Mouse (Mus musculus) liver, embryonic 16.5 days (tissue): ENCODE results near the gene Proser3. TPM values are rescaled to one million over a fixed set of nuclear protein-coding genes. Genes with fewer than 3 reads are reported as not detected.

ENCODE experiments used
- ATAC-seq: fragments of 200-750 bp; cut with Nextera tagmentation; 2 replicates; pipeline ENCODE4 v1.8.0; 2017; ENCODE audit warnings: low read depth, mild to moderate bottlenecking, moderate number of reproducible peaks, moderate library complexity
- H3K27ac ChIP-seq: fragments of 300-500 bp; sonication (generic); 2 replicates; pipeline ENCODE4 v1.5.1; 2014; ENCODE audit warnings: mild to moderate bottlenecking, low read length
- H3K27me3 ChIP-seq: fragments of 300-500 bp; sonication (generic); 2 replicates; pipeline ENCODE4 v1.6.1; 2014; ENCODE audit warnings: low read depth, low read length, mixed read lengths; ENCODE audit not compliant: control insufficient read depth, insufficient read depth
- H3K36me3 ChIP-seq: fragments of 300-500 bp; sonication (generic); 2 replicates; pipeline ENCODE4 v1.6.1; 2014; ENCODE audit warnings: mild to moderate bottlenecking; ENCODE audit not compliant: control insufficient read depth, insufficient read depth
- H3K4me1 ChIP-seq: fragments of 300-500 bp; sonication (generic); 2 replicates; pipeline ENCODE4 v1.6.1; 2014; ENCODE audit warnings: low read depth, low read length, mixed read lengths; ENCODE audit not compliant: control insufficient read depth
- H3K4me2 ChIP-seq: fragments of 300-500 bp; sonication (generic); 2 replicates; pipeline ENCODE4 v1.6.1; 2014; ENCODE audit warnings: low read depth, low read length, mixed read lengths
- H3K4me3 ChIP-seq: fragments of 300-500 bp; sonication (generic); 2 replicates; pipeline ENCODE4 v1.5.1; 2014; ENCODE audit warnings: low read depth, mild to moderate bottlenecking, low read length
- H3K9ac ChIP-seq: fragments of 300-500 bp; sonication (generic); 2 replicates; pipeline ENCODE4 v1.6.1; 2014; ENCODE audit warnings: low read depth, low read length
- H3K9me3 ChIP-seq: fragments of 300-500 bp; sonication (generic); replicated peaks from 2 replicates; pipeline ENCODE4 v1.6.1; 2016; ENCODE audit warnings: low read length; ENCODE audit not compliant: control insufficient read depth
- WGBS: fragments of 180-500 bp; shearing (Covaris S2); extraction: QIAGEN DNeasy Blood & Tissue Kit; methylation state at CpG from one replicate; pipeline ENCODE4 v1.1.7; 2014; ENCODE audit not compliant: insufficient replicate concordance; 5-methylcytosine and 5-hydroxymethylcytosine counted together
- polyA plus RNA-seq: library from polyadenylated mRNA; unstranded; fragments of >200 nt; fragmentation: Nextera tagmentation; extraction: Ambion mirVana; gene quantifications from 2 replicates; pipeline ENCODE4 v1.2.1, GENCODE M21; 2015

Gene Proser3
- polyA plus RNA-seq, 1 experiment from 2014 or later: 3.0 TPM

DNA sequence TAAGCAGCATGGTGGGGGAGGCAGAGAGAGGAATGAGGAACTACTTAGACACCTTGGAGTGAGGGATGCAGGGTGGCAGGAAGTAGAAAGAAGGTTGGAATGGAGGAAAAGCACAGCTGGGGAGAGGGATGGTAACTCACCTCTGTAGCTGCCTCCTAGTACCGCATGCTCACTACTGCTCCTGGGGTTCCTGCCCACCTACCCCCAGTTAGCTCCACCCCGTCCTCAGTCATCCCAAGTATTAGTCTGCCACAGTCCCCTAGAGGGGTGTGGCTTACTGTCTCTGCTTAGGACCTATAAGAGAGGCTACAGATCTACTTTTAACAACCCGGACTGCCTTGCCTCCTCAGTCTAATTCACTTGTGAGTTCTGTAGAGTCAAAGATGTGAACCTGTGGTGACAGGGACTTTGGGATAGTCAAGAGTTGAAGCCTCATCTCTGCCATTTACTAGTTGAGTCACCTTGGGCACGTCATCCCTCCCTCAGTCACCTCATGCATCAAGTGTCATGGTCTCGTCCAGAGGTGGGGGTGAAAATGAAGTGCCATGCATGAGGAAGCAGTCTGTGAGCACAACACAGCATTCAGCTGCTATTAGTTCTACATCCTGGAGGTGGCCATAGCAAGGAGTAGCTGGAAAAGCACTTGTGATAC lies 40.8 kb upstream of the Proser3 start:
- Histone ChIP-seq H3K9me3 (no peaks in the 10 kb centered on the region), H3K4me2 (no peak overlapping the region), H3K4me1 (peaks cover 10% of the 10 kb centered on the region), H3K36me3 (no peaks in the 10 kb centered on the region), H3K9ac (no peak overlapping the region), H3K27me3 (no peaks in the 10 kb centered on the region), H3K4me3 (no peak overlapping the region), H3K27ac (no peak overlapping the region)
- ATAC-seq: no peak
- WGBS: 42% methylated on average over 5 of the region's 5 CpGs

DNA sequence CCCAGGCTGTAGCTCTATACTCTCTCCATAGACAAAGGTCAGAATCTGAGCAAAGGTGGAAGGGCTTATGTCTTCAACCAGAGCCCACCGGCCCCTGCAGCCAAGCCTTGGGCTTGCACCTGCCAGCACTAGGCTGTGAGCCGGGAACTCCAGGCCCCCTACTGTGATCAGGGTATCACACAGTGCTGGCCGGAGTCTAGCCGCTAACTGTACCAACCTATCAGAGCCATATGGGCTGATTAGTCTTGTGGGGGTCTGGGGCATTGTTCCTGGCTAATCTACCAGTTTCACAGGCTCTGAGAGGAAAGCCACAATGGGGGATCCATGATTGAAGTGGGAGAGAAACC lies 39.5 kb upstream of the Proser3 start:
- no peak overlapping the region for H3K9ac ChIP-seq
- H3K27ac ChIP-seq: no peak overlapping the region
- WGBS: 79% methylated on average over 4 of the region's 4 CpGs
- no peaks in the 10 kb centered on the region for H3K9me3 ChIP-seq
- H3K36me3 ChIP-seq: peaks cover 1% of the 10 kb centered on the region
- no peak overlapping the region for H3K4me3 ChIP-seq
- no peak for ATAC-seq
- no peaks in the 10 kb centered on the region for H3K27me3 ChIP-seq
- H3K4me1 ChIP-seq: peaks cover 23% of the 10 kb centered on the region
- H3K4me2 ChIP-seq: no peak overlapping the region

DNA sequence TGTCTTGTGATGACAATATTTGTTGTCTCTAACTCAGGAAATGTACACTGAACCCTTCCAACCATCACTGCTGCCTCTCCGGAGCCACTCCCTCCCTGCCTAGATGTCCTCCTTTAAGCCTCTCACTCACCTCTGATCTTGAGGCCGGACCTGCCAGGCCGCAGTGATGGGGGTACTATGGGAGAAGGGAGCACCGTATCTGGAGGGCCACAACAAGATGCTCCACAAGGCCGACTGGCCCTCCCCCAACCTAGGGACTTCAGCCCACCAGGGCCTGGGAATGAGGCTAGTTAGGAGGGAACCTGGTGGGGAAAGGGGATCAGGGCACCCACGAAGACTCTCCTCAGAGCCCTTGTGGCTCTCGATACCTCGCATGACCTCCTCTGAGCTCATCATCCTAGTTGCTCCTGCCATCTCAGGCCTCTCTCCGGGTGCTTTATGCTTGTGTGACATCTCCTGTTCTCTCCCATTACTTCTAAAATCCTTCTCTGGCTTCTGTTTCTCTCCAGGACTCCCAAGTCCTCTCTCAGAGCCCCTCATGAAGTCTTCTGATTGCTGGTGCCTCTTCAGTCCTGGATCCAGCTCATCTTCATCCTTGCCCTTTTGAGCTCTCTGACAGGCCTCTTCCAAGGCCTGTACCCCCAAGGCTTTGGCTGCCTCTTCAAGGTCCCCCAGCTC lies 39.0 kb upstream of the Proser3 start:
- peaks cover 6% of the 10 kb centered on the region for H3K36me3 ChIP-seq
- H3K4me2 ChIP-seq: no peak overlapping the region
- WGBS: 70% methylated on average over 9 of the region's 9 CpGs
- no peak for ATAC-seq
- H3K27ac ChIP-seq: no peak overlapping the region
- H3K4me3 ChIP-seq: no peak overlapping the region
- no peak overlapping the region for H3K9ac ChIP-seq
- H3K4me1 ChIP-seq: peaks cover 24% of the 10 kb centered on the region
- no peaks in the 10 kb centered on the region for H3K27me3 ChIP-seq
- no peaks in the 10 kb centered on the region for H3K9me3 ChIP-seq

DNA sequence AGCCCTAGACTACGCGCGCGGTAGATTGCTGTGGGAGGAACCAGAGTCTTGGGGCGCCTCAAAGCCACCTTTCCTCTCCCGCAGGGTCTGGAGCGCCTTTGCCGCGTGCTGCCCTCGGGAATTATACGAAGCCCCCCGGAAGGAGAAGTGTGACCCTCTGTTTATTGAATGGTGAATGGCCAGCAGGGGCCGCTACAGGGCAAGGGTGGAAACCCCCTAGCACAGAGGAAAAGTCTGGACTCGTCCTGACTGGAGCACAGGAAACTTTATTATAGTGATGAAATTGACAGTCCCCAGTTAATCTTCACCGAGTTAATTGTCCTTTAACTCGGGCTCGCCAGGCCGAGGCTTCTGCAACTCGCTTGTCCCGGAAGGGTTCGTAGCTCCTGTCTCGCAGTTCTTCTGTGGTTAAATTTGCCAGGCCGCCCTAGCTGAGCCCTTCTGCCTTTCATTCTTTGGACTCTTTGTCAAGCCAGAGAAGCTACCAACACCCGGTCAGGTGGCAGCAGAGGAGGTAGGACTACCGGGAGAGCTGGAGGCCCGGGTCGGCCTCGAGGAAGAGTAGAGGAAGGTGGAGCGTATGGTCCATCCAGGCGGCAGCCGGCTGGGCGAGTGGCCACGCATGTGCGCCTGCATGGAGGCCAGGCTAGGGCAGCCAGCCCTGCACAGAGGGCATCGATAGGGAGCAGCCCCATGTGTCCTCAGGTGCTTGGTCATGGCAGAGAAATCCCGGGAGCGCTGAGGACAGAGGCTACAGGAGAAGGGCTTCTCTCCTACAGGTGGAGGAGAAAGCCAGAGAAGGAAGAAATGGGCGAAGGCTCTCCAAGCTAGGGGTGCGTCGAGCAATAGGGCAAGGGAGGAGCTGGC lies 37.6 kb upstream of the Proser3 start:
- peak overlapping the region; percentile 99 for H3K9ac ChIP-seq
- H3K9me3 ChIP-seq: no peaks in the 10 kb centered on the region
- peak overlapping the region; percentile 93 for H3K4me2 ChIP-seq
- no peaks in the 10 kb centered on the region for H3K27me3 ChIP-seq
- H3K36me3 ChIP-seq: peaks cover 20% of the 10 kb centered on the region
- peak; percentile 33 for ATAC-seq
- peak overlapping the region; percentile 87 for H3K27ac ChIP-seq
- peaks cover 24% of the 10 kb centered on the region for H3K4me1 ChIP-seq
- peak overlapping the region; percentile 95 for H3K4me3 ChIP-seq
- WGBS: 29% methylated on average over 40 of the region's 40 CpGs

DNA sequence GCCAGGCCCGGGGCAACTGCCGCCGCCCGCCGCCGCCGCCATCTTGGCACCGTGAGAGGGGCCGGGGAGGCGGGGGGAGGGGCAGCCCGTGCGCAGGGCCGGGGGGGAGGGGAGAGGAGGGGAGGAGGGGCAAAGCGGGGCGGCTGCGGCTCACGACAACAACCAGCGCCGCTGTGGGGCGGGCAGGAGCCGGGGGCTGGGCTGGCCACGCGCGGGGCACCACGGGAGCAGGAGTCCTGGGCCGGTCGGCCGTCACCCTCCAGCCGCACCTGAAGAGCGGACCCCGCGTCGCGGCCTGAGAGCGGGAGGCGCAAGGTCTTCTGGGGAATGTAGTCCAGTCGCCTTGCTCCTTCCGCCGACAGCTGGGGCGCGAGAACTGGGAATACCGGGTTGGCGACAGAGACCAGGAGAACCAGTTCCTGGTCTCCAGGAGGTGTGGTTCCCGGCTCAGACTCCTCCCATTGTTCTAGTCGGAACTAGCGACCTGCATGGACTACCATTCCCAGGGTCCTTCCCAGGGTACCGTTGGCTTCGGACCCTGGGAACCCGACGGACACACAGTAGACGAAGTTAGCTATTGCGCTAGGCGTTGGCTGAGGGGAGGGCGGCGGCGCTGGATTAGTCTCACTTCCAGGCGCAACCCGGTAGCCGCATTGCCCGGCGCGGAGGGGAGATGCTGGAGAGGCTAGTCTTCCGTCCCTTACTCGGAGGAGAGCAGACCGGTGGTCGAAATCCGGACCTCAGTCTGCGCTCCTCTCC lies 36.8 kb upstream of the Proser3 start, which contains the start of gene Kmt2b:
Kmt2b (minus strand) TSS at position 51 of the 759 bp plus-strand sequence.
- no peaks in the 10 kb centered on the region for H3K27me3 ChIP-seq
- peak within 1 kb of the TSS; percentile 87 for H3K27ac ChIP-seq
- peak within 1 kb of the TSS; percentile 99 for H3K9ac ChIP-seq
- H3K9me3 ChIP-seq: no peaks in the 10 kb centered on the region
- peaks cover 22% of the 10 kb centered on the region for H3K4me1 ChIP-seq
- peak; percentile 95 for ATAC-seq
- WGBS: under 1% methylated on average over 53 of the region's 68 CpGs
- H3K36me3 ChIP-seq: peaks cover 28% of the 10 kb centered on the region
- peak within 1 kb of the TSS; percentile 93 for H3K4me2 ChIP-seq
- H3K4me3 ChIP-seq: peak within 1 kb of the TSS; percentile 95

DNA sequence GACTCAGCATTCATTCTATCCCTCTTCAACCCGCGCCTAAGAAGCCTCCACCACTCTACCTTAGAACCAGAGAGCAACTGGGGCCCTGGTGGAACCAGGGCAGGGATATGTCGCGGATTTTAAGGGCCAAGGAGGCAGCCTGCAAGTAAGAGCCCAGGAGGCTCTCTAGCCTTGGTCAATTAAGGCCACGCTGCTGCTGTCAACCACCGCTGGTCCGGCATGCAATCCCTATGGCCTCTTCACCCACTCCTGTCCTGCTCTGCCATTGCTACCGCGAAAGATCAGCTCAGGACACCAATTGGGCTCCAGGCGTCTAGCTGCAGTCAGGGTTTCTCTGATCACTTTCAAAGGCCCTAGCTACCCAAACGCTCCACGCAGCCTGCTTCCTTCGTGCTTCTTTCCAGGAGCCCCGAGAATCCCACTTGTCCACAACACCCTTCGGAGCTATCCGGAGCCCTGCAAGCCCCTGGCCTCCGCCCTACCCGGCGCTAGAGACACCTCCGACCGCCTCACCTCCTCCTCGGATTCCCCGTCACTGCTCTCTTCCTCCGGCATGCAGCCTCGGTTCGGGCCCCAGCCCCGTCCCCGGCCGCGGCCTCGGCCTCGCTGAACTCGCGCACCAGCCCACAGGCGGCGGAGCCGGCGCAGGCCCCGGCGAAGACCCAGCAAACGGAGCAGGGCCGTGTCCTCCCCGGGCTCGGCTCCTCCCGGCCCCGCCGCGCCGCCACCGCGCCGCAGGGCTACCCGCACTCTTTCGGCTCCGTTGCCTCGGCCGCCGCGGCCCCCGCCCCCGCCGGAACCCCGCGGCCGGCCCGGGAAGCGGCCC lies 36.0 kb upstream of the Proser3 start:
- Histone ChIP-seq H3K36me3 (peaks cover 33% of the 10 kb centered on the region), H3K27ac (peak overlapping the region; percentile 87), H3K9ac (peak overlapping the region; percentile 99), H3K4me1 (peaks cover 22% of the 10 kb centered on the region), H3K27me3 (no peaks in the 10 kb centered on the region), H3K4me3 (peak overlapping the region; percentile 95), H3K9me3 (no peaks in the 10 kb centered on the region), H3K4me2 (peak overlapping the region; percentile 93)
- peak; percentile 11 for ATAC-seq
- WGBS: under 1% methylated on average over 54 of the region's 67 CpGs

DNA sequence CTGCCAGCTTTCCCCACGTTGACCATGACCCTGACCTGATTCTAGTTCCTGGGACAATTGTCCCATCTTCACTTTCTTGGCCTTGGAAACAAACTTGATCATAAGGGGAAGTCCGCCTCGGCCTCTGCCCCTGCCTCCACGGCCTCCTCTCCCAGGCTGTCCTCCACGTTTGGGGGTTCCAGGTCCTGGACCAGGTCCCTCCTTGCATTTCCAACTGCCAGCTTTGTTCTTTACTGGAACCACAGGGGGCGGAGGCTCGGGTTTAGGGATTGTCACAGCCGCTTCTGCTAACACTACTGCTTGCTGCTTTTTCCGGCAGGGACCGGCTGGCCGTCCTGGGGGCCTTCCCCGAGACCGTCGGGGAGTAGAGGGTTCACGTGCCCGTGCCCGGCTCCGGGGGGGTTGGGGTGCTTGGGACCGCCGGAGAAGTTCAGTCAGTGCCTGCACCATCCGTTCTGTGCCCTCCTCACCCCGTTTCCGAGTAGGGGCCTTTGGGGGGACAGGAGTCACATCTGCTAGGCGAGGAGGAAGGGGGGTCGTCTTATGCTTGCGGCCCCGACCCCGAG lies 34.4 kb upstream of the Proser3 start:
- peaks cover 41% of the 10 kb centered on the region for H3K36me3 ChIP-seq
- peaks cover 22% of the 10 kb centered on the region for H3K4me1 ChIP-seq
- H3K27ac ChIP-seq: no peak overlapping the region
- no peak overlapping the region; the same call in 1 of the 2 replicates for H3K9ac ChIP-seq
- 88% methylated on average over 28 of the region's 28 CpGs for WGBS
- peak overlapping the region; percentile 93; the same call in 1 of the 2 replicates for H3K4me2 ChIP-seq
- no peak overlapping the region for H3K4me3 ChIP-seq
- no peaks in the 10 kb centered on the region for H3K27me3 ChIP-seq
- ATAC-seq: no peak
- H3K9me3 ChIP-seq: no peaks in the 10 kb centered on the region

DNA sequence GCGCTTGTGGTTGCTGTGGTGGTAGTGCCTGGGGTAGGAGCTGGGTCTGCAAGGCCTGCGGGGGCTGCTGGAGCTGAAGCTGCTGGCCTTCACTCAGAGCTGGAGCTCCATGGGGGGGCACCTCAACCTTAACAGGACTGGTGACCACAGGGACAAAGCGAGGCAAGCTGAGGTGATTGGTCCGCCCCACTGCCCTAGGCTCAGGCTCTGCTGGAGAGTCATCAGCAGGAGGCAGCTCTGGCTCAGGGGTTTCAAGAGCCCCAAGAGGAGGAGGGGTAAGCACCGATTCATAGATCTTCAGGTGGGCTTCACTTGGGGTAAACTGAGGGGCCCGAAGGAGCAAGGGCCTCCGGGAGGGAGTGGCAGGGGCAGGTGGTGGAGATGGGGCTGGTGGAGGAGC lies 33.1 kb upstream of the Proser3 start:
- Histone ChIP-seq H3K9ac (no peak overlapping the region), H3K27me3 (no peaks in the 10 kb centered on the region), H3K36me3 (peaks cover 49% of the 10 kb centered on the region), H3K27ac (no peak overlapping the region), H3K9me3 (no peaks in the 10 kb centered on the region), H3K4me2 (no peak overlapping the region), H3K4me1 (peaks cover 22% of the 10 kb centered on the region), H3K4me3 (no peak overlapping the region)
- no peak for ATAC-seq
- WGBS: 88% methylated on average over 7 of the region's 7 CpGs
